18 mouse cellular contexts compared by ENCODE assay signal in the genomic region with DNA sequence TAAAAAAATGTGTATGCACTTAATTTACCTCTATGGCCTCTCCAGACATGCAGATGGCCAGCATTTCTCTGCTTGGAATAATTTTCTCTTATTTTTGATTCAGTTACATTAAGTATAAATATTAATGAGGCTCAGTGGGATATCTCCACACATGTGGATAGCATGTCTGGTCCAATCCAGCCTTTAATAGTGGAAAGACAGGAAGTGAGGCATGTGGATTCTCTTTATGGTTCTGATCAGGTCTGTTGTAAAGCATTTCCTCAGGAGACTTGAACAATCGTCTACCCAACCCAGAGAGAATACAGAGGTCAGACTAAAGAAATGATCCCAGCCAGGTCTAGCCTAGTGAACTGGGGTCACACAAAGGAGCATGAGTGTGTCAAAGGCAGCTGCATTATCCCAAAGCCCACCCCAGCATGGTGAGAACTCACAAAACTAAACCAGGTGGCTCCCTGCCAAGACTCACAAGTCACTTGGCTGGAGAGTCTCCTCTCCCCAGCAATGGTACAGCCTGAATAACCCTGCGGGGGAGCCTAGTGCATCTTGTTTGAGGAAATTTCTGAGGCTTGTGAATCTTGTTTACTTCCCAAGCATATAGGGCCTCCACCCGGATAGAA.
DNase-seq lines count a peak whose midpoint lies in the region; ATAC-seq and TF ChIP-seq lines count a peak whose summit lies in the region.
"Had no signal": no experiment of that assay in that cellular context is flagged by ENCODE, and none has a peak within 500 bp of the region (broad histone marks: within the 10 kb centered on the region; RNA-seq: fewer than 3 reads in every experiment).

No protein-coding gene starts in this region.

- peak; percentile 9 to 14 for DNase-seq in cerebellum, postnatal 36 days
- DNase-seq in cerebellum, adult 9-10 months, result no peak
- DNase-seq in hindbrain, postnatal 0 days (ENCODE audit: low spot score), result peak; percentile 76
- DNase-seq in lung, embryonic 14.5 days, result peak; percentile 89
- no peak for DNase-seq in lung, adult 18-20 months
- DNase-seq in NIH3T3 (ENCODE audit: low read depth), result peak; percentile 29
- DNase-seq in ovary, postnatal 10 days (ENCODE audit: low spot score), result no peak
- DNase-seq: adrenal gland, adult 8-10 months; cerebellum, adult 8-10 months; embryo, embryonic 11 days; gastrocnemius, postnatal 25 days; heart, postnatal 14 days; layer of hippocampus, postnatal 36 days; thymus, postnatal 14 days had no signal

- H3K4me3 ChIP-seq in hindbrain, postnatal 0 days (ENCODE audit: low read length), result no peak overlapping the region
- H3K4me3 ChIP-seq in hindbrain, embryonic 12.5 days, result no peak overlapping the region
- no peak overlapping the region for H3K4me3 ChIP-seq in lung, embryonic 14.5 days (ENCODE audit: low read depth, low read length)
- H3K4me3 ChIP-seq: forebrain, embryonic 12.5 days; neural tube, embryonic 13.5 days had no signal

- H3K36me3 ChIP-seq in hindbrain, postnatal 0 days (ENCODE audit: insufficient read depth, low read length), result no peaks in the 10 kb centered on the region
- H3K36me3 ChIP-seq in hindbrain, embryonic 12.5 days, result no peaks in the 10 kb centered on the region
- no peaks in the 10 kb centered on the region for H3K36me3 ChIP-seq in lung, embryonic 14.5 days (ENCODE audit: insufficient read depth)
- H3K36me3 ChIP-seq: forebrain, embryonic 12.5 days; neural tube, embryonic 13.5 days had no signal

- no peaks in the 10 kb centered on the region for H3K9me3 ChIP-seq in hindbrain, postnatal 0 days (ENCODE audit: low read length)
- H3K9me3 ChIP-seq in hindbrain, embryonic 12.5 days (replicated peaks), result no peaks in the 10 kb centered on the region
- H3K9me3 ChIP-seq in lung, embryonic 14.5 days (ENCODE audit: low read depth, low read length), result no peaks in the 10 kb centered on the region
- H3K9me3 ChIP-seq: forebrain, embryonic 12.5 days; neural tube, embryonic 13.5 days had no signal

- no peaks in the 10 kb centered on the region for H3K27me3 ChIP-seq in hindbrain, postnatal 0 days (ENCODE audit: insufficient read depth, low read length)
- no peaks in the 10 kb centered on the region for H3K27me3 ChIP-seq in hindbrain, embryonic 12.5 days
- no peaks in the 10 kb centered on the region for H3K27me3 ChIP-seq in lung, embryonic 14.5 days (ENCODE audit: insufficient read depth, low read length)
- H3K27me3 ChIP-seq: forebrain, embryonic 12.5 days; neural tube, embryonic 13.5 days had no signal

- TF ChIP-seq CTCF in hindbrain, postnatal 0 days (IDR thresholded peaks at IDR 0.05; ENCODE audit: low read depth), result no peak
- TF ChIP-seq CTCF in lung, embryonic 14.5 days (IDR thresholded peaks at IDR 0.05; ENCODE audit: low read depth), result no peak

- no peak overlapping the region for H3K4me2 ChIP-seq in hindbrain, postnatal 0 days (ENCODE audit: low read depth, low read length)
- no peak overlapping the region for H3K4me2 ChIP-seq in hindbrain, embryonic 12.5 days (replicated peaks)
- no peak overlapping the region for H3K4me2 ChIP-seq in lung, embryonic 14.5 days
- H3K4me2 ChIP-seq: forebrain, embryonic 12.5 days; neural tube, embryonic 13.5 days had no signal

- peak; percentile 51; the same call in 1 of the 2 replicates for ATAC-seq in hindbrain, postnatal 0 days
- ATAC-seq in hindbrain, embryonic 12.5 days (ENCODE audit: low FRiP score), result no peak
- peak; percentile 86; the same call in 1 of the 2 replicates for ATAC-seq in lung, embryonic 14.5 days (ENCODE audit: insufficient read depth)
- ATAC-seq: intestine, embryonic 16.5 days had no signal

- no peak overlapping the region for H3K27ac ChIP-seq in hindbrain, postnatal 0 days
- no peak overlapping the region for H3K27ac ChIP-seq in hindbrain, embryonic 12.5 days
- no peak overlapping the region for H3K27ac ChIP-seq in lung, embryonic 14.5 days (ENCODE audit: low read depth)
- H3K27ac ChIP-seq: forebrain, embryonic 12.5 days; neural tube, embryonic 13.5 days had no signal

- WGBS in hindbrain, postnatal 0 days, result 31% methylated on average over 3 of the region's 3 CpGs
- 60% methylated on average over 3 of the region's 3 CpGs for WGBS in hindbrain, embryonic 12.5 days
- WGBS in lung, embryonic 14.5 days, result 50% methylated on average over 3 of the region's 3 CpGs

- H3K4me1 ChIP-seq in hindbrain, postnatal 0 days (ENCODE audit: insufficient read depth, low read length), result peaks cover 7% of the 10 kb centered on the region
- H3K4me1 ChIP-seq in hindbrain, embryonic 12.5 days, result peaks cover 8% of the 10 kb centered on the region
- H3K4me1 ChIP-seq in lung, embryonic 14.5 days (ENCODE audit: insufficient read depth), result peaks cover 9% of the 10 kb centered on the region

- no peak overlapping the region for H3K9ac ChIP-seq in hindbrain, postnatal 0 days (replicated peaks; ENCODE audit: low read length)
- H3K9ac ChIP-seq in hindbrain, embryonic 12.5 days, result no peak overlapping the region
- no peak overlapping the region for H3K9ac ChIP-seq in lung, embryonic 14.5 days
- H3K9ac ChIP-seq: forebrain, embryonic 12.5 days; neural tube, embryonic 13.5 days had no signal

Comparison
In these comparisons a context has a peak if more than half of its experiments do, and no peak if none do; other contexts are left out.
1. DNase-seq: peak in cerebellum, postnatal 36 days (2 of 2), hindbrain, postnatal 0 days (single experiment), lung, embryonic 14.5 days (single experiment) and NIH3T3 (single experiment); none in cerebellum, adult 9-10 months (single experiment), lung, adult 18-20 months (0 of 2) and ovary, postnatal 10 days (single experiment).